Mouse (Mus musculus) right cerebral cortex, postnatal 25 days (tissue): ENCODE measurements at regions not wholly inside any gene's neighbourhood (a gene's known extent, or its start where the extent isn't known, plus 50 kb on each side); places are given as distances from the start of the nearest gene placed in this dataset.

Source experiments
- DNase-seq: peaks from one replicate; pipeline ENCODE4 v3.0.0; 2022

GRCm38 (mm10) chr3:159069957-159070684 is 425.1 kb upstream of the Depdc1a start:
- DNase-seq = no peak

GRCm38 (mm10) chr3:159056960-159057525 is 438.2 kb upstream of the Depdc1a start:
- no peak for DNase-seq

- DNase-seq = peak; percentile 59
Observed at GRCm38 (mm10) chr3:159034806-159035205, 460.4 kb upstream of the Depdc1a start.

- DNase-seq = peak; percentile 14
Observed at GRCm38 (mm10) chr3:159031581-159031980, 463.7 kb upstream of the Depdc1a start.

GRCm38 (mm10) chr3:159030675-159031074 is 464.6 kb upstream of the Depdc1a start:
- DNase-seq = peak; percentile 74

- no peak for DNase-seq
Observed at GRCm38 (mm10) chr3:159029951-159030350, 465.3 kb upstream of the Depdc1a start.

GRCm38 (mm10) chr3:159020447-159020846 is 458.4 kb upstream of the Lrrc7 start:
- DNase-seq = no peak

- DNase-seq = no peak
Observed at GRCm38 (mm10) chr3:159017269-159017668, 455.2 kb upstream of the Lrrc7 start.

- DNase-seq = no peak
Observed at GRCm38 (mm10) chr3:159016426-159016825, 454.4 kb upstream of the Lrrc7 start.

- DNase-seq = no peak
Observed at GRCm38 (mm10) chr3:159010954-159011638, 449.1 kb upstream of the Lrrc7 start.

- DNase-seq = no peak
Observed at GRCm38 (mm10) chr3:159004013-159004412, 442.0 kb upstream of the Lrrc7 start.

- DNase-seq = no peak
Observed at GRCm38 (mm10) chr3:158985438-158986111, 423.6 kb upstream of the Lrrc7 start.

- no peak for DNase-seq
Observed at GRCm38 (mm10) chr3:158947063-158947462, 385.0 kb upstream of the Lrrc7 start.

- DNase-seq = no peak
Observed at GRCm38 (mm10) chr3:158905104-158905503, 343.1 kb upstream of the Lrrc7 start.

GRCm38 (mm10) chr3:158899458-158899857 is 337.4 kb upstream of the Lrrc7 start:
- no peak for DNase-seq

- DNase-seq = no peak
Observed at GRCm38 (mm10) chr3:158886732-158887386, 324.8 kb upstream of the Lrrc7 start.

GRCm38 (mm10) chr3:158886301-158886711 is 324.3 kb upstream of the Lrrc7 start:
- peak; percentile 8 for DNase-seq
